Mouse (Mus musculus) E14TG2a.4 (cell line): ENCODE results near the gene Polr2a.

Experiments used
- CTCF ChIP-seq: conservative IDR thresholded peaks from 2 replicates; pipeline ENCODE4 v1.5.1; 2014; ENCODE audit warnings: low read length
- POU5F1 ChIP-seq: IDR thresholded peaks from 2 replicates; pipeline ENCODE4 v1.6.1; 2014; ENCODE audit warnings: low read length, borderline replicate concordance

DNA sequence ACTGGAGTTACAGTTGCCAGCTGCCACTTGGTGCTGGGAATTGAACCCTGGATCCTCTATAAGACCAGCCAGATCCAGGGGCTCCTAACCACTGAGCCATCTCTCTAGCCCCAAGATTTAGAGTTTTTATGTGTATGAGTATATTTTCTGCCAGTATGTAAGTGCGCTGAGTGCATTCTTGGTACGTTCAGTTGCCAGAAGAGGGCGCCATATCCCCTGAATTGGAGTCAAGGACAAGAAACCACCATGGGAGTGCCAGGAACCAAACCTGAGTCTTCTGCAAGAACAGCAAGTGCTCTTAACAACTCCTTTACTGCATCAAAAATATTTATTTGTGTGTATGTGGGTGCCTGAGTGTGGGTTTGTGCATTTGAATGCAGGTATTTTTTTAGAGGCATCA, 29.4 kb downstream of the Polr2a start:
- TF ChIP-seq CTCF (peak; percentile 83), POU5F1 (no peak)
